Mouse (Mus musculus): ENCODE results near the gene Kcnab1. TPM values are rescaled to one million over a fixed set of nuclear protein-coding genes. Genes with fewer than 3 reads are reported as not detected.
A peak's percentile ranks its signal among the peaks of the same experiment; 100 is the strongest.

Gene Kcnab1
- polyA plus RNA-seq, 1 experiment from 2014 or later: 3.3 TPM

- Histone ChIP-seq H3K9me3 (0 out of 2 replicates have a peak, but pooled peaks cover 4% of the 10 kb centered on the region), H3K4me3 (replicated peaks) (no peak overlapping the region), H3K4me2 (no peak overlapping the region), H3K36me3 (replicated peaks) (no peaks in the 10 kb centered on the region), H3K4me1 (no peaks in the 10 kb centered on the region), H3K27me3 (no peaks in the 10 kb centered on the region), H3K27ac (no peak overlapping the region), H3K9ac (no peak overlapping the region)
- 87% methylated on average over 2 of the region's 2 CpGs for WGBS
- no peak for ATAC-seq (ENCODE audit: low FRiP score)
Measured at GRCm38 (mm10) chr3:65288994-65289393, 179.8 kb downstream of the Kcnab1 start.

GRCm38 (mm10) chr3:65296996-65297395 is 187.8 kb downstream of the Kcnab1 start:
- no peak for ATAC-seq (ENCODE audit: low FRiP score)
- Histone ChIP-seq H3K9ac (no peak overlapping the region), H3K9me3 (no peaks in the 10 kb centered on the region), H3K4me2 (no peak overlapping the region), H3K36me3 (replicated peaks) (no peaks in the 10 kb centered on the region), H3K27me3 (no peaks in the 10 kb centered on the region), H3K4me1 (no peaks in the 10 kb centered on the region), H3K27ac (no peak overlapping the region), H3K4me3 (replicated peaks) (no peak overlapping the region)
- WGBS: 40% methylated on average over 4 of the region's 4 CpGs

GRCm38 (mm10) chr3:65299205-65299604 is 190.0 kb downstream of the Kcnab1 start:
- no peak overlapping the region for H3K9ac ChIP-seq
- no peaks in the 10 kb centered on the region for H3K9me3 ChIP-seq
- no peak overlapping the region for H3K27ac ChIP-seq
- no peak overlapping the region for H3K4me2 ChIP-seq
- WGBS: 92% methylated on average over 4 of the region's 4 CpGs
- ATAC-seq (ENCODE audit: low FRiP score): no peak
- H3K27me3 ChIP-seq: no peaks in the 10 kb centered on the region
- H3K4me1 ChIP-seq: 0 out of 2 replicates have a peak, but pooled peaks cover 4% of the 10 kb centered on the region
- no peak overlapping the region for H3K4me3 ChIP-seq (replicated peaks)
- no peaks in the 10 kb centered on the region for H3K36me3 ChIP-seq (replicated peaks)

- ATAC-seq (ENCODE audit: low FRiP score): no peak
- H3K27ac ChIP-seq: no peak overlapping the region
- H3K9ac ChIP-seq: no peak overlapping the region
- H3K4me2 ChIP-seq: no peak overlapping the region
- no peak overlapping the region for H3K4me3 ChIP-seq (replicated peaks)
- H3K4me1 ChIP-seq: 0 out of 2 replicates have a peak, but pooled peaks cover 4% of the 10 kb centered on the region
- no peaks in the 10 kb centered on the region for H3K9me3 ChIP-seq
- 61% methylated on average over 3 of the region's 3 CpGs for WGBS
- no peaks in the 10 kb centered on the region for H3K36me3 ChIP-seq (replicated peaks)
- no peaks in the 10 kb centered on the region for H3K27me3 ChIP-seq
Measured at GRCm38 (mm10) chr3:65301531-65301930, 192.3 kb downstream of the Kcnab1 start.

GRCm38 (mm10) chr3:65302559-65302958 is 193.4 kb downstream of the Kcnab1 start:
- peak; percentile 69; the same call in 1 of the 2 replicates for ATAC-seq (ENCODE audit: low FRiP score)

GRCm38 (mm10) chr3:65315837-65316236 is 206.7 kb downstream of the Kcnab1 start:
- Histone ChIP-seq H3K27ac (no peak overlapping the region), H3K9ac (no peak overlapping the region), H3K27me3 (no peaks in the 10 kb centered on the region), H3K4me1 (no peaks in the 10 kb centered on the region), H3K36me3 (replicated peaks) (no peaks in the 10 kb centered on the region), H3K4me3 (replicated peaks) (no peak overlapping the region), H3K4me2 (no peak overlapping the region), H3K9me3 (no peaks in the 10 kb centered on the region)
- WGBS: 72% methylated on average over 6 of the region's 6 CpGs
- ATAC-seq (ENCODE audit: low FRiP score): peak; percentile 30; the same call in 1 of the 2 replicates

More at GRCm38 (mm10) chr3:65302559-65302958, 193.4 kb downstream of the Kcnab1 start:
- Histone ChIP-seq H3K4me3 (replicated peaks) (no peak overlapping the region), H3K36me3 (replicated peaks) (no peaks in the 10 kb centered on the region), H3K9ac (no peak overlapping the region), H3K4me2 (no peak overlapping the region), H3K27me3 (no peaks in the 10 kb centered on the region), H3K9me3 (no peaks in the 10 kb centered on the region), H3K4me1 (0 out of 2 replicates have a peak, but pooled peaks cover 4% of the 10 kb centered on the region), H3K27ac (no peak overlapping the region)
- 8% methylated on average over 5 of the region's 5 CpGs for WGBS

GRCm38 (mm10) chr3:65316738-65317137 is 207.6 kb downstream of the Kcnab1 start:
- no peaks in the 10 kb centered on the region for H3K27me3 ChIP-seq
- H3K4me1 ChIP-seq: no peaks in the 10 kb centered on the region
- no peaks in the 10 kb centered on the region for H3K9me3 ChIP-seq
- H3K36me3 ChIP-seq (replicated peaks): no peaks in the 10 kb centered on the region
- H3K27ac ChIP-seq: no peak overlapping the region
- H3K9ac ChIP-seq: no peak overlapping the region
- ATAC-seq (ENCODE audit: low FRiP score): no peak
- H3K4me3 ChIP-seq (replicated peaks): no peak overlapping the region
- no peak overlapping the region for H3K4me2 ChIP-seq

- Histone ChIP-seq H3K4me3 (replicated peaks) (no peak overlapping the region), H3K9me3 (no peaks in the 10 kb centered on the region), H3K27me3 (no peaks in the 10 kb centered on the region), H3K4me1 (no peaks in the 10 kb centered on the region), H3K36me3 (replicated peaks) (no peaks in the 10 kb centered on the region), H3K27ac (no peak overlapping the region), H3K4me2 (no peak overlapping the region), H3K9ac (no peak overlapping the region)
- WGBS: 39% methylated on average over 10 of the region's 10 CpGs
- ATAC-seq (ENCODE audit: low FRiP score): no peak
Measured at GRCm38 (mm10) chr3:65317876-65318537, 208.8 kb downstream of the Kcnab1 start.

- 70% methylated on average over 7 of the region's 7 CpGs for WGBS
- Histone ChIP-seq H3K4me2 (no peak overlapping the region), H3K36me3 (replicated peaks) (no peaks in the 10 kb centered on the region), H3K27ac (no peak overlapping the region), H3K27me3 (no peaks in the 10 kb centered on the region), H3K9me3 (no peaks in the 10 kb centered on the region), H3K9ac (no peak overlapping the region), H3K4me1 (no peaks in the 10 kb centered on the region), H3K4me3 (replicated peaks) (no peak overlapping the region)
- no peak for ATAC-seq (ENCODE audit: low FRiP score)
Measured at GRCm38 (mm10) chr3:65319248-65320008, 210.2 kb downstream of the Kcnab1 start.

- Histone ChIP-seq H3K9ac (no peak overlapping the region), H3K27ac (no peak overlapping the region), H3K4me1 (no peaks in the 10 kb centered on the region), H3K27me3 (no peaks in the 10 kb centered on the region), H3K36me3 (replicated peaks) (no peaks in the 10 kb centered on the region), H3K4me3 (replicated peaks) (no peak overlapping the region), H3K4me2 (no peak overlapping the region), H3K9me3 (no peaks in the 10 kb centered on the region)
- WGBS: 78% methylated on average over 4 of the region's 4 CpGs
- ATAC-seq (ENCODE audit: low FRiP score): no peak
Measured at GRCm38 (mm10) chr3:65320990-65321389, 211.8 kb downstream of the Kcnab1 start.

- no peak; the same call in 1 of the 2 replicates for ATAC-seq (ENCODE audit: low FRiP score)
- H3K4me2 ChIP-seq: no peak overlapping the region
Measured at GRCm38 (mm10) chr3:65321981-65322779, 213.0 kb downstream of the Kcnab1 start.

GRCm38 (mm10) chr3:65325254-65325653 is 216.1 kb downstream of the Kcnab1 start:
- H3K4me2 ChIP-seq: no peak overlapping the region
- no peaks in the 10 kb centered on the region for H3K36me3 ChIP-seq (replicated peaks)
- H3K9me3 ChIP-seq: no peaks in the 10 kb centered on the region
- ATAC-seq (ENCODE audit: low FRiP score): no peak
- WGBS: 66% methylated on average over 3 of the region's 3 CpGs
- no peaks in the 10 kb centered on the region for H3K4me1 ChIP-seq
- H3K9ac ChIP-seq: no peak overlapping the region
- no peak overlapping the region for H3K27ac ChIP-seq
- no peaks in the 10 kb centered on the region for H3K27me3 ChIP-seq
- H3K4me3 ChIP-seq (replicated peaks): no peak overlapping the region

More at GRCm38 (mm10) chr3:65321981-65322779, 213.0 kb downstream of the Kcnab1 start:
- Histone ChIP-seq H3K9ac (no peak overlapping the region), H3K9me3 (no peaks in the 10 kb centered on the region), H3K4me3 (replicated peaks) (no peak overlapping the region), H3K27ac (no peak overlapping the region), H3K4me1 (no peaks in the 10 kb centered on the region), H3K27me3 (no peaks in the 10 kb centered on the region), H3K36me3 (replicated peaks) (no peaks in the 10 kb centered on the region)
- WGBS: 83% methylated on average over 14 of the region's 14 CpGs

All from forebrain, embryonic 12.5 days (tissue).